Mouse (Mus musculus) stomach, embryonic 15.5 days (tissue): ENCODE results near the gene Cmss1. TPM values are rescaled to one million over a fixed set of nuclear protein-coding genes. Genes with fewer than 3 reads are reported as not detected.

Source experiments
- ATAC-seq: fragments of 200-750 bp; cut with Nextera tagmentation; 2 replicates; pipeline ENCODE4 v1.8.0; 2017; ENCODE audit warnings: low read depth, moderate number of reproducible peaks, moderate TSS enrichment; ENCODE audit not compliant: insufficient read depth, low FRiP score
- H3K27ac ChIP-seq: fragments of 300-500 bp; sonication (generic); 2 replicates; pipeline ENCODE4 v1.5.1; 2015; ENCODE audit warnings: mild to moderate bottlenecking, inconsistent platforms
- H3K27me3 ChIP-seq: fragments of 300-500 bp; sonication (generic); replicated peaks from 2 replicates; pipeline ENCODE4 v1.6.1; 2015; ENCODE audit warnings: inconsistent platforms
- H3K36me3 ChIP-seq: fragments of 300-500 bp; sonication (generic); 2 replicates; pipeline ENCODE4 v1.6.1; 2015; ENCODE audit warnings: inconsistent platforms
- H3K4me1 ChIP-seq: fragments of 300-500 bp; sonication (generic); 2 replicates; pipeline ENCODE4 v1.6.1; 2015; ENCODE audit warnings: inconsistent platforms
- H3K4me2 ChIP-seq: fragments of 300-500 bp; sonication (generic); 2 replicates; pipeline ENCODE4 v1.6.1; 2015; ENCODE audit warnings: mild to moderate bottlenecking, inconsistent platforms
- H3K4me3 ChIP-seq: fragments of 300-500 bp; sonication (generic); replicated peaks from 2 replicates; pipeline ENCODE4 v1.5.1; 2015; ENCODE audit warnings: inconsistent platforms
- H3K9ac ChIP-seq: fragments of 300-500 bp; sonication (generic); 2 replicates; pipeline ENCODE4 v1.6.1; 2015; ENCODE audit warnings: inconsistent platforms
- H3K9me3 ChIP-seq: fragments of 300-500 bp; sonication (generic); 2 replicates; pipeline ENCODE4 v1.6.1; 2016; ENCODE audit warnings: inconsistent platforms
- WGBS: fragments of 180-500 bp; shearing (Covaris S2); methylation state at CpG from one replicate; pipeline ENCODE4 v1.1.7; 2015; 5-methylcytosine and 5-hydroxymethylcytosine counted together
- polyA plus RNA-seq: library from polyadenylated mRNA; unstranded; fragments of >200 nt; fragmentation: Nextera tagmentation; extraction: Ambion mirVana; gene quantifications from 2 replicates; pipeline ENCODE4 v1.2.1, GENCODE M21; 2015

Gene Cmss1
- polyA plus RNA-seq, 1 experiment from 2014 or later: 45.8 TPM

GRCm38 (mm10) chr16:57419332-57419731 lies 187.3 kb downstream of the Cmss1 start:
- no peaks in the 10 kb centered on the region for H3K9me3 ChIP-seq
- no peak overlapping the region for H3K4me3 ChIP-seq
- H3K9ac ChIP-seq: no peak overlapping the region
- peaks cover 13% of the 10 kb centered on the region; the same call in 1 of the 2 replicates for H3K4me1 ChIP-seq
- H3K4me2 ChIP-seq: no peak overlapping the region
- 60% methylated on average over 5 of the region's 5 CpGs for WGBS
- H3K36me3 ChIP-seq: no peaks in the 10 kb centered on the region
- no peak for ATAC-seq
- H3K27ac ChIP-seq: no peak overlapping the region
- H3K27me3 ChIP-seq: no peaks in the 10 kb centered on the region

DNA sequence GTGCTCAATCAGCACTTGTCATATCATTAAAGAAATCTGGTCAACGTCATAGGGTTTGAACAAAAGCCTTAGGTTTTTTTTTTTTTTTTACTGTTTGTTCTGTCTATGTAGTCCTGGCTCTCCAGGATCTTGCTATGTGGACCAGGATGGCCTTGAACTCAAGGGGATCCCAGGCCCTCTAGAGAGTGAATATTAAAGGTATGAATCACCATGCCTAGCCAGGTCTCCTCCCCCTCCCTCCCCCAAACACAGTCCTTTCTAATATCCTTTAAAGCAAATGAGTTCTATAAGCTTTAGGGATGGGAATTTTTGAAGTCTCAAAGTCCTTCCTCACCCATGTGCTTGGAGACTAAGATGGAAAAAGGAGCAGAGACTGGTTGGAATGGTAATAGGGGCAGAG lies 188.7 kb downstream of the Cmss1 start:
- no peak overlapping the region for H3K27ac ChIP-seq
- no peaks in the 10 kb centered on the region for H3K36me3 ChIP-seq
- H3K9me3 ChIP-seq: no peaks in the 10 kb centered on the region
- no peaks in the 10 kb centered on the region for H3K27me3 ChIP-seq
- no peak overlapping the region for H3K4me2 ChIP-seq
- H3K9ac ChIP-seq: no peak overlapping the region
- no peak for ATAC-seq
- no peak overlapping the region for H3K4me3 ChIP-seq
- WGBS: 49% methylated on average over 1 of the region's 1 CpGs
- peaks cover 13% of the 10 kb centered on the region; the same call in 1 of the 2 replicates for H3K4me1 ChIP-seq

- no peak overlapping the region for H3K9ac ChIP-seq
- no peaks in the 10 kb centered on the region for H3K27me3 ChIP-seq
- no peaks in the 10 kb centered on the region for H3K36me3 ChIP-seq
- H3K9me3 ChIP-seq: no peaks in the 10 kb centered on the region
- H3K4me2 ChIP-seq: no peak overlapping the region
- H3K27ac ChIP-seq: no peak overlapping the region
- 75% methylated on average over 9 of the region's 9 CpGs for WGBS
- no peak overlapping the region for H3K4me3 ChIP-seq
- peaks cover 10% of the 10 kb centered on the region; the same call in 1 of the 2 replicates for H3K4me1 ChIP-seq
- no peak for ATAC-seq
Observed at GRCm38 (mm10) chr16:57417017-57417416, 189.6 kb downstream of the Cmss1 start.

DNA sequence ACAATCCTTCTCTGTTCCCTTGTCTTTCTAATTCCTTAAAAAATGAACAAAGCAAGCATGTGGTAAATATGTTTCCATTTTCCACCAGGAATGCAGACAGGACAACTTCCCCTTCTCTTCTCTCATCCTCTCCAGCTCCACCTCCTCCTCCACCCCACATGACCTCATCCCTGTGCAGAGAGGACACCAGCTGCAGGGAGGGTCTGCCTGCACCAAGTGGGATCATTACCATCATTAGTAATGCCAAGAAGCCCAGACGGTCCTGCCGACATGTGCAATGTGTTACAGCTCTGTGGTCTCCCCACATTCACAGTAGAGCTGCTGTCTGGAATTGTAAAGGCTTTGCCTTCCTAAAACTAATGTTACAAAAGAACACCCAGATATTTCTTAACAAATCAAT lies 190.6 kb downstream of the Cmss1 start:
- ATAC-seq: no peak
- Histone ChIP-seq H3K4me3 (no peak overlapping the region), H3K36me3 (no peaks in the 10 kb centered on the region), H3K27ac (0 out of 2 replicates have a peak overlapping the region, but pooled peaks have one; percentile 3), H3K9me3 (no peaks in the 10 kb centered on the region), H3K4me2 (no peak overlapping the region), H3K4me1 (0 out of 2 replicates have a peak, but pooled peaks cover 3% of the 10 kb centered on the region), H3K9ac (no peak overlapping the region), H3K27me3 (no peaks in the 10 kb centered on the region)
- WGBS: 23% methylated on average over 2 of the region's 2 CpGs

DNA sequence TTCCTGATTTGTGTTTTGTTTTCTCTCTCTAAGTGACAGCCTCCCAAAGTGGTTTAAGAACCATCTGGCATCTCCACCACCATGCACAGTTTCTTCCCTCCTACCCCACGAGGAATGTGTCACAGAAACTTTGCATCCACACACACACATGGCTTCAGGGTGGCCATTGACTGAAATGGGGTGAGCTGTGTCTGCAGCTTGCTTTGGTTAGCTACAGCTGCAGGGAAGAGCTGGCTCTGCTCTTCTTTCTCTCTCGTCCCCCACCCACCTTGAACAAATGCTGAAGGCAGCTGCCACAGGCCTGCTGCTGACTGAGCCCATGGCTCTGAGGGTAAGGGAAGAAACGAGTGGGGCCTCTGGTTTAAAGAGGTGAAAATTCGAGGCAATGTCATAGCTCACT lies 193.9 kb downstream of the Cmss1 start:
- Histone ChIP-seq H3K27ac (no peak overlapping the region), H3K9ac (no peak overlapping the region), H3K4me1 (no peaks in the 10 kb centered on the region), H3K4me2 (no peak overlapping the region), H3K36me3 (no peaks in the 10 kb centered on the region), H3K4me3 (no peak overlapping the region), H3K27me3 (no peaks in the 10 kb centered on the region), H3K9me3 (no peaks in the 10 kb centered on the region)
- 45% methylated on average over 4 of the region's 4 CpGs for WGBS
- ATAC-seq: no peak

GRCm38 (mm10) chr16:57403825-57404224 lies 202.8 kb downstream of the Cmss1 start:
- Histone ChIP-seq H3K36me3 (no peaks in the 10 kb centered on the region), H3K9me3 (no peaks in the 10 kb centered on the region), H3K4me2 (no peak overlapping the region), H3K27me3 (no peaks in the 10 kb centered on the region), H3K27ac (no peak overlapping the region), H3K9ac (no peak overlapping the region), H3K4me3 (no peak overlapping the region), H3K4me1 (0 out of 2 replicates have a peak, but pooled peaks cover 4% of the 10 kb centered on the region)
- 55% methylated on average over 5 of the region's 5 CpGs for WGBS
- ATAC-seq: no peak

- Histone ChIP-seq H3K4me2 (no peak overlapping the region), H3K9me3 (no peaks in the 10 kb centered on the region), H3K36me3 (no peaks in the 10 kb centered on the region), H3K4me1 (0 out of 2 replicates have a peak, but pooled peaks cover 4% of the 10 kb centered on the region), H3K4me3 (no peak overlapping the region), H3K9ac (no peak overlapping the region), H3K27ac (no peak overlapping the region), H3K27me3 (no peaks in the 10 kb centered on the region)
- ATAC-seq: no peak
- WGBS: 81% methylated on average over 4 of the region's 4 CpGs
Observed at GRCm38 (mm10) chr16:57402910-57403309, 203.8 kb downstream of the Cmss1 start.

DNA sequence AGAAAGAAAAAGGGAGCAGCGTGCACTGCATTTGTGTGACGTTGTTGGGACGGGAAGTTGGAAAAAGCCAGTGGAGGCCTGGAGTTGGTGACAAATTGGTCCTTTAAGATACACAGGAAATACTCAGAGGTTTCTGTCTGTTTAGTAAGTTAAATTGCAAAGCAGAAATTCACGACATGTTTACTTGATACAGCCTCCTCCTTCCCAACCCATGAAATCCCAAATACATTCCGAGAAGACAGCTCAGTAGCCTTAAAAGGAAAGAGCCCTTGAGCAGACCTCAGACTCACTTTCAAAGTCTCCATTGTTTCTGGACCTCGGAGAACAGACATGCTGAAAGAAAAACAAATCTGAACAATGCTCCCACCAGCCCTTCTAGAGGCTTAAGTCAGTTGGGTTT lies 205.0 kb downstream of the Cmss1 start:
- 32% methylated on average over 6 of the region's 6 CpGs for WGBS
- no peak for ATAC-seq

DNA sequence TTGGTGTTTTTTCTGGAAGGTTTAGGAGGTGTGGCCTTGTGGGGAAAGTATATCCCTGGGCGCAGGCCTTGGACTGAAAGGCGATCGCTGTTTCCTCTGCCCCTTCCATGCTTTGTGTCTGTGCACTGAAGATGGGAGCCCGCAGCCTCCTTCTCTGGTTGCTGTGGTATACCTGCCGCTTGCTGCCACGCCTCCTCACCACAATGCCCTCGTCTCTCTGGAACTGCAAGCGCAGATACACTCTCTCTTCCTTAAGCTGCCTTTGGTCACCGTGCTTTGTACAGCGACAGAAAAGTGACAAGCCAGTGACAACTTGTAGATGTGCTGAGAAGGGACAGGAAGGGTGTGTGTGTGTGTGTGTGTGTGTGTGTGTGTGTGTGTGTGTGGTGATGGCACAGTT lies 207.1 kb downstream of the Cmss1 start:
- ATAC-seq: no peak
- Histone ChIP-seq H3K27ac (no peak overlapping the region), H3K36me3 (no peaks in the 10 kb centered on the region), H3K4me2 (no peak overlapping the region), H3K9me3 (no peaks in the 10 kb centered on the region), H3K27me3 (no peaks in the 10 kb centered on the region), H3K4me1 (0 out of 2 replicates have a peak, but pooled peaks cover 4% of the 10 kb centered on the region), H3K9ac (no peak overlapping the region), H3K4me3 (no peak overlapping the region)
- 71% methylated on average over 10 of the region's 10 CpGs for WGBS

More for the DNA sequence above, 205.0 kb downstream of the Cmss1 start:
- H3K27ac ChIP-seq: peak overlapping the region; percentile 68; the same call in 1 of the 2 replicates
- no peaks in the 10 kb centered on the region for H3K27me3 ChIP-seq
- H3K9me3 ChIP-seq: no peaks in the 10 kb centered on the region
- H3K9ac ChIP-seq: no peak overlapping the region
- no peaks in the 10 kb centered on the region for H3K36me3 ChIP-seq
- H3K4me3 ChIP-seq: no peak overlapping the region
- H3K4me2 ChIP-seq: no peak overlapping the region
- 0 out of 2 replicates have a peak, but pooled peaks cover 4% of the 10 kb centered on the region for H3K4me1 ChIP-seq

GRCm38 (mm10) chr16:57398387-57399214 lies 208.1 kb downstream of the Cmss1 start:
- Histone ChIP-seq H3K4me3 (no peak overlapping the region), H3K27me3 (no peaks in the 10 kb centered on the region), H3K36me3 (no peaks in the 10 kb centered on the region), H3K9me3 (no peaks in the 10 kb centered on the region), H3K27ac (no peak overlapping the region), H3K4me1 (0 out of 2 replicates have a peak, but pooled peaks cover 4% of the 10 kb centered on the region), H3K9ac (no peak overlapping the region), H3K4me2 (no peak overlapping the region)
- WGBS: 57% methylated on average over 18 of the region's 18 CpGs
- no peak for ATAC-seq

GRCm38 (mm10) chr16:57397845-57398244 lies 208.8 kb downstream of the Cmss1 start:
- H3K4me3 ChIP-seq: no peak overlapping the region
- no peaks in the 10 kb centered on the region for H3K9me3 ChIP-seq
- 0 out of 2 replicates have a peak, but pooled peaks cover 4% of the 10 kb centered on the region for H3K4me1 ChIP-seq
- ATAC-seq: no peak
- H3K36me3 ChIP-seq: no peaks in the 10 kb centered on the region
- 78% methylated on average over 6 of the region's 6 CpGs for WGBS
- no peak overlapping the region for H3K9ac ChIP-seq
- no peak overlapping the region for H3K4me2 ChIP-seq
- no peaks in the 10 kb centered on the region for H3K27me3 ChIP-seq
- H3K27ac ChIP-seq: no peak overlapping the region

DNA sequence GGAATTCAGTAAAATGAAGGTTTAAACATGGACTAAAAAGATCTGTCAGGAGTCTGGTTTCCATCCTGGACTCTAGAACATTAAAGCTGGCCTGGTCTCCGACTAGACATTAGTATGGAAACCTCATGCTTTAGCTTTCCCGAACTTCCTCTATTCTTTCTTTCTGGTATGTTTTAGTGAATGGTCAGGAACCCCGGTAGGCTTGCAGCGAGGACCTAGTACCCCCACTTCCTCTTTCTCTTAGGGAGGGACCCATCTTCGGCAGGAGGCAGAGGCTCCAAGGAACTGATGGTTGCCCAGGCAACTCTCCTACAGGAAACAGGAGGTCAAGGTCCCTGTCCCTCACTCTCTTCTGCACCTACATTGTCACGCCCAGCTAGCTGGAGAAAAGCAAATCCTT lies 210.4 kb downstream of the Cmss1 start:
- Histone ChIP-seq H3K9ac (no peak overlapping the region), H3K4me1 (0 out of 2 replicates have a peak, but pooled peaks cover 4% of the 10 kb centered on the region), H3K4me2 (no peak overlapping the region), H3K9me3 (no peaks in the 10 kb centered on the region), H3K27me3 (no peaks in the 10 kb centered on the region), H3K36me3 (no peaks in the 10 kb centered on the region), H3K4me3 (no peak overlapping the region), H3K27ac (no peak overlapping the region)
- WGBS: 74% methylated on average over 6 of the region's 6 CpGs
- no peak for ATAC-seq
